Mouse (Mus musculus) midbrain, embryonic 10.5 days (tissue): ENCODE measurements around the gene Cldn34b2. TPM values are rescaled to one million over a fixed set of nuclear protein-coding genes. Genes with fewer than 3 reads are reported as not detected.
"Not testable (repeated sequence)": the region's sequence is repeated elsewhere in the genome, so short reads cannot be mapped to it uniquely, and the experiment has no call there.

Experiments
- DNase-seq: peaks from one replicate; pipeline ENCODE4 v3.0.0-alpha.2; 2017; ENCODE audit warnings: low spot score
- H3K27ac ChIP-seq: fragments of 300-500 bp; sonication (generic); replicated peaks from 2 replicates; pipeline ENCODE4 v1.5.1; 2016; ENCODE audit warnings: mild to moderate bottlenecking
- H3K27me3 ChIP-seq: fragments of 300-500 bp; sonication (generic); 2 replicates; pipeline ENCODE4 v1.6.1; 2016; ENCODE audit warnings: low read depth, mild to moderate bottlenecking; ENCODE audit not compliant: poor library complexity, severe bottlenecking
- H3K36me3 ChIP-seq: fragments of 300-500 bp; sonication (generic); 2 replicates; pipeline ENCODE4 v1.6.1; 2016; ENCODE audit warnings: mild to moderate bottlenecking, moderate library complexity
- H3K4me1 ChIP-seq: fragments of 300-500 bp; sonication (generic); 2 replicates; pipeline ENCODE4 v1.6.1; 2016
- H3K4me3 ChIP-seq: fragments of 300-500 bp; sonication (generic); 2 replicates; pipeline ENCODE4 v1.5.1; 2016; ENCODE audit warnings: mild to moderate bottlenecking, moderate library complexity
- H3K9me3 ChIP-seq: fragments of 300-500 bp; sonication (generic); replicated peaks from 2 replicates; pipeline ENCODE4 v1.6.1; 2016; ENCODE audit warnings: mild to moderate bottlenecking
- WGBS: fragments of 180-500 bp; shearing (Covaris S2); methylation state at CpG from one replicate; pipeline ENCODE4 v1.1.7; 2016; 5-methylcytosine and 5-hydroxymethylcytosine counted together
- polyA plus RNA-seq: library from polyadenylated mRNA; unstranded; fragments of >200 nt; fragmentation: Nextera tagmentation; extraction: Ambion mirVana; gene quantifications from 2 replicates; pipeline ENCODE4 v1.2.1, GENCODE M21; 2016

Gene Cldn34b2
- polyA plus RNA-seq, 1 experiment from 2014 or later: not detected

DNA sequence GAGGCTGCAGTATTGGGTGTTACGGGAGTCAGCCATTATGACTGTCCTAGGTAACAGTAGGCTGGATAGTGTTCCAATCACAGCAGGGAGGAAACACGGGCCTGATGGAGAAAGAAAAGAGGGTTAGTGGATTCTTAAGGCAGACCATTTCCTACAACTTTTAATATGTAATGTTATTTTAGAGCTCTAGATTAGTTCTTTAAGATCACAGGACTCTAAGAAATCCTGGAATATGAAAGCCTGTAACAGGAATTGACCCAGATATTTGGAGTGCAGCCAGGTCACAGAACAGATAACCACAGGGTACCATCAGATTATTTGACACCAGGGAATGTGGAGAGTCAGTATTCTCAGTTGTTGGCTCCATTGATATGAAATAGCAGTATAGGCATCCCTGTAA, 38.5 kb downstream of the Cldn34b2 start, which contains the start of gene Magea1:
Magea1 (minus strand) TSS at position 101 of the 400 bp plus-strand sequence.
- not testable (repeated sequence) for H3K36me3 ChIP-seq, H3K27me3 ChIP-seq, DNase-seq, H3K9me3 ChIP-seq, H3K4me1 ChIP-seq, H3K27ac ChIP-seq, H3K4me3 ChIP-seq
- WGBS: 100% methylated on average over 1 of the region's 2 CpGs

Other genes starting within 250 kb of the Cldn34b2 start
- not detected in 2 replicates for gene Cldn34b1, start 238.1 kb downstream of the Cldn34b2 start, polyA plus RNA-seq
- not detected in 2 replicates for gene Magea6, start 192.4 kb downstream of the Cldn34b2 start, polyA plus RNA-seq
- gene Magea3, start 178.9 kb downstream of the Cldn34b2 start, polyA plus RNA-seq: not detected in 2 replicates
- gene Magea8, start 132.6 kb downstream of the Cldn34b2 start, polyA plus RNA-seq: not detected in 2 replicates
- not detected in 2 replicates for gene Magea5, start 65.3 kb downstream of the Cldn34b2 start, polyA plus RNA-seq
- gene Magea1, start 38.6 kb downstream of the Cldn34b2 start, polyA plus RNA-seq: not detected in 2 replicates
- not detected in 2 replicates for gene Magea2, start 34.7 kb downstream of the Cldn34b2 start, polyA plus RNA-seq
- 76.2 and 81.1 TPM in 2 replicates for gene Sat1, start 88.0 kb upstream of the Cldn34b2 start, polyA plus RNA-seq
- 19.6 and 20.0 TPM in 2 replicates for gene Acot9, start 134.0 kb upstream of the Cldn34b2 start, polyA plus RNA-seq
- gene Prdx4, start 212.3 kb upstream of the Cldn34b2 start, polyA plus RNA-seq: 274 and 302 TPM in 2 replicates